Mouse (Mus musculus) heart, adult 8-10 months (tissue): ENCODE measurements at regions not wholly inside any gene's neighbourhood (a gene's known extent, or its start where the extent isn't known, plus 50 kb on each side); places are given as distances from the start of the nearest gene placed in this dataset.
"Not testable (repeated sequence)": the region's sequence is repeated elsewhere in the genome, so short reads cannot be mapped to it uniquely, and the experiment has no call there.

Experiments used
- DNase-seq: peaks from one replicate; pipeline ENCODE4 v3.0.0; 2022; ENCODE audit warnings: low spot score

GRCm38 (mm10) chr2:78600753-78601152, 267.2 kb upstream of the Ube2e3 start:
- no peak for DNase-seq

- no peak for DNase-seq
Observed at GRCm38 (mm10) chr2:78598039-78598438, 269.9 kb upstream of the Ube2e3 start.

GRCm38 (mm10) chr2:78596251-78596650, 271.7 kb upstream of the Ube2e3 start:
- no peak for DNase-seq

GRCm38 (mm10) chr2:78580013-78580412, 287.9 kb upstream of the Ube2e3 start:
- no peak for DNase-seq

GRCm38 (mm10) chr2:78572492-78572891, 295.4 kb upstream of the Ube2e3 start:
- DNase-seq = no peak

GRCm38 (mm10) chr2:78558128-78558527, 309.8 kb upstream of the Ube2e3 start:
- no peak for DNase-seq

- no peak for DNase-seq
Observed at GRCm38 (mm10) chr2:78551085-78551484, 316.8 kb upstream of the Ube2e3 start.

- no peak for DNase-seq
Observed at GRCm38 (mm10) chr2:78548683-78549467, 319.0 kb upstream of the Ube2e3 start.

- DNase-seq = no peak
Observed at GRCm38 (mm10) chr2:78547286-78547685, 320.6 kb upstream of the Ube2e3 start.

- no peak for DNase-seq
Observed at GRCm38 (mm10) chr2:78540422-78540821, 327.5 kb upstream of the Ube2e3 start.

GRCm38 (mm10) chr2:78539592-78540300, 328.2 kb upstream of the Ube2e3 start:
- DNase-seq = peak; percentile 38

GRCm38 (mm10) chr2:78537574-78537973, 330.4 kb upstream of the Ube2e3 start:
- DNase-seq = no peak

- not testable (repeated sequence) for DNase-seq
Observed at GRCm38 (mm10) chr2:78533881-78534280, 334.0 kb upstream of the Ube2e3 start.

- no peak for DNase-seq
Observed at GRCm38 (mm10) chr2:78530535-78530934, 337.4 kb upstream of the Ube2e3 start.

- DNase-seq = no peak
Observed at GRCm38 (mm10) chr2:78520258-78521023, 347.5 kb upstream of the Ube2e3 start.

- no peak for DNase-seq
Observed at GRCm38 (mm10) chr2:78493115-78493514, 374.8 kb upstream of the Ube2e3 start.

GRCm38 (mm10) chr2:78480036-78480435, 387.9 kb upstream of the Ube2e3 start:
- DNase-seq = no peak

GRCm38 (mm10) chr2:78459444-78459843, 408.5 kb upstream of the Ube2e3 start:
- DNase-seq = no peak

GRCm38 (mm10) chr2:78453411-78453810, 414.5 kb upstream of the Ube2e3 start:
- DNase-seq = no peak

GRCm38 (mm10) chr2:78436816-78437215, 431.1 kb upstream of the Ube2e3 start:
- DNase-seq = no peak

GRCm38 (mm10) chr2:78435071-78435470, 432.9 kb upstream of the Ube2e3 start:
- DNase-seq = no peak

- DNase-seq = no peak
Observed at GRCm38 (mm10) chr2:78427659-78428336, 440.1 kb upstream of the Ube2e3 start.
